Mouse (Mus musculus) neural tube, embryonic 12.5 days (tissue): Measurements from ENCODE around the gene St3gal3. TPM values are rescaled to one million over a fixed set of nuclear protein-coding genes. Genes with fewer than 3 reads are reported as not detected.

Experiments used
- ATAC-seq: fragments of 200-750 bp; cut with Nextera tagmentation; 2 replicates; pipeline ENCODE4 v1.8.0; 2017; ENCODE audit warnings: low read depth, mild to moderate bottlenecking, moderate TSS enrichment, moderate library complexity; ENCODE audit not compliant: low FRiP score
- H3K27ac ChIP-seq: fragments of 300-500 bp; sonication (generic); 2 replicates; pipeline ENCODE4 v1.5.1; 2016
- H3K27me3 ChIP-seq: fragments of 300-500 bp; sonication (generic); replicated peaks from 2 replicates; pipeline ENCODE4 v1.6.1; 2016; ENCODE audit warnings: mild to moderate bottlenecking
- H3K36me3 ChIP-seq: fragments of 300-500 bp; sonication (generic); 2 replicates; pipeline ENCODE4 v1.6.1; 2016; ENCODE audit warnings: mild to moderate bottlenecking
- H3K4me1 ChIP-seq: fragments of 300-500 bp; sonication (generic); 2 replicates; pipeline ENCODE4 v1.6.1; 2016
- H3K4me2 ChIP-seq: fragments of 300-500 bp; sonication (generic); replicated peaks from 2 replicates; pipeline ENCODE4 v1.6.1; 2016; ENCODE audit warnings: mild to moderate bottlenecking
- H3K4me3 ChIP-seq: fragments of 300-500 bp; sonication (generic); 2 replicates; pipeline ENCODE4 v1.5.1; 2016
- H3K9ac ChIP-seq: fragments of 300-500 bp; sonication (generic); 2 replicates; pipeline ENCODE4 v1.6.1; 2016; ENCODE audit warnings: mild to moderate bottlenecking
- H3K9me3 ChIP-seq: fragments of 300-500 bp; sonication (generic); 2 replicates; pipeline ENCODE4 v1.6.1; 2016; ENCODE audit warnings: mild to moderate bottlenecking
- WGBS: fragments of 180-500 bp; shearing (Covaris S2); methylation state at CpG from one replicate; pipeline ENCODE4 v1.1.7; 2016; 5-methylcytosine and 5-hydroxymethylcytosine counted together
- polyA plus RNA-seq: library from polyadenylated mRNA; unstranded; fragments of >200 nt; fragmentation: Nextera tagmentation; extraction: Ambion mirVana; gene quantifications from 2 replicates; pipeline ENCODE4 v1.2.1, GENCODE M21; 2016

The St3gal3 gene
- polyA plus RNA-seq, 1 experiment from 2014 or later = 9.4 TPM

- no peak overlapping the region for H3K4me3 ChIP-seq
- no peak for ATAC-seq
- no peaks in the 10 kb centered on the region for H3K9me3 ChIP-seq
- H3K9ac ChIP-seq = no peak overlapping the region
- H3K27me3 ChIP-seq = no peaks in the 10 kb centered on the region
- 93% methylated on average over 7 of the region's 7 CpGs for WGBS
- H3K27ac ChIP-seq = no peak overlapping the region
- H3K4me1 ChIP-seq = no peaks in the 10 kb centered on the region
- no peak overlapping the region for H3K4me2 ChIP-seq
- H3K36me3 ChIP-seq = peaks cover 99% of the 10 kb centered on the region
These were observed 16.1 kb upstream of the St3gal3 start for GRCm38 (mm10) chr4:118150804-118151203.

- WGBS = 91% methylated on average over 14 of the region's 14 CpGs
- Histone ChIP-seq H3K27ac (no peak overlapping the region), H3K9ac (no peak overlapping the region), H3K4me2 (no peak overlapping the region), H3K4me1 (no peaks in the 10 kb centered on the region), H3K9me3 (no peaks in the 10 kb centered on the region), H3K36me3 (peaks cover 99% of the 10 kb centered on the region), H3K4me3 (no peak overlapping the region), H3K27me3 (no peaks in the 10 kb centered on the region)
- no peak for ATAC-seq
These were observed 15.4 kb upstream of the St3gal3 start for GRCm38 (mm10) chr4:118149956-118150680.

DNA sequence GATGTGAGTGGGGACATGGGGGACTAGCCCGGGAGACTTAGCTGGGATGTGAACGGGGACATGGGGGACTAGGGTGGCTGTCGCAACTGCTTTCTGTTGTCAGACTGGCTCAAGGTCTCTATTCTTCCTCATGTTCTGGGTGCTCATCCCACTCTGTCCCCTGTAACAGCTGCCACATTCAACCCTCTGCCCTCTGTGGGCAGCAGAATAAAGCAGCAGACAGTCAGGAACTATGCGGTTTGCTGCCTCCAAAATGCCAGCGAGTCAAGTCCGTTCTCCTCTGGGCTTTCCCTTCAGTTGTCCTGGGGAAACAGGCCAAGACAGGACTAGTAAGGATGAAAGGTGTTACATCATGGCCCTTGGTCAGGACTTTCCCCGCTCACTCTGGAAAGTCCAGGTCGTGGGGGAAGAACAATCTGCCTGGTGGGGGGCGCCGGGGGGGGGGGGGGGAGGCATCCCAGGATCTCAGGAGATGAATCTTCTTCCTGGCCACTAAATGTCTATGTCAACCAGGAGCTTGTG, 14.4 kb upstream of the St3gal3 start:
- no peaks in the 10 kb centered on the region for H3K9me3 ChIP-seq
- ATAC-seq = no peak
- no peaks in the 10 kb centered on the region for H3K27me3 ChIP-seq
- H3K9ac ChIP-seq = no peak overlapping the region
- no peak overlapping the region for H3K4me2 ChIP-seq
- WGBS = 93% methylated on average over 10 of the region's 10 CpGs
- no peak overlapping the region for H3K4me3 ChIP-seq
- H3K4me1 ChIP-seq = no peaks in the 10 kb centered on the region
- no peak overlapping the region for H3K27ac ChIP-seq
- peaks cover 99% of the 10 kb centered on the region for H3K36me3 ChIP-seq

DNA sequence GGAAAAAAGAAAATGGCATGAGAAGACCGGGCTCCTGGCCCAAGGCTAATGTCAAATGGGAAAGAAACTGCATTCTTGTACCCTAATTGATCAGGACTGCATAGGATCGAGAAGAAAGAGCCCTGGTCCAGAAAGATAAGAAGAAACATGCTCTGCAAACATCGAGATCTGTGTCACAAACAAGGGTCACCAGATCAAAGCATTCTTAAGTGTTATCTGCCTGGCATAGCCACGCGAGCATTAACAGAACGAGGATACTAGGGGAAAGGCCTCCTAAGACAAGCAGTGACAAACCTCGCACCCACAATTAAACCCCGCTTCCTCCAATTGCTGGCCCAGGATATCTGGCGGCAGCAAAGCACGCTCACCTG, 13.6 kb upstream of the St3gal3 start:
- no peaks in the 10 kb centered on the region for H3K9me3 ChIP-seq
- ATAC-seq = no peak
- no peaks in the 10 kb centered on the region for H3K27me3 ChIP-seq
- H3K4me2 ChIP-seq = no peak overlapping the region
- no peaks in the 10 kb centered on the region for H3K4me1 ChIP-seq
- H3K4me3 ChIP-seq = no peak overlapping the region
- H3K36me3 ChIP-seq = peaks cover 99% of the 10 kb centered on the region
- H3K9ac ChIP-seq = no peak overlapping the region
- 88% methylated on average over 10 of the region's 10 CpGs for WGBS
- no peak overlapping the region for H3K27ac ChIP-seq

DNA sequence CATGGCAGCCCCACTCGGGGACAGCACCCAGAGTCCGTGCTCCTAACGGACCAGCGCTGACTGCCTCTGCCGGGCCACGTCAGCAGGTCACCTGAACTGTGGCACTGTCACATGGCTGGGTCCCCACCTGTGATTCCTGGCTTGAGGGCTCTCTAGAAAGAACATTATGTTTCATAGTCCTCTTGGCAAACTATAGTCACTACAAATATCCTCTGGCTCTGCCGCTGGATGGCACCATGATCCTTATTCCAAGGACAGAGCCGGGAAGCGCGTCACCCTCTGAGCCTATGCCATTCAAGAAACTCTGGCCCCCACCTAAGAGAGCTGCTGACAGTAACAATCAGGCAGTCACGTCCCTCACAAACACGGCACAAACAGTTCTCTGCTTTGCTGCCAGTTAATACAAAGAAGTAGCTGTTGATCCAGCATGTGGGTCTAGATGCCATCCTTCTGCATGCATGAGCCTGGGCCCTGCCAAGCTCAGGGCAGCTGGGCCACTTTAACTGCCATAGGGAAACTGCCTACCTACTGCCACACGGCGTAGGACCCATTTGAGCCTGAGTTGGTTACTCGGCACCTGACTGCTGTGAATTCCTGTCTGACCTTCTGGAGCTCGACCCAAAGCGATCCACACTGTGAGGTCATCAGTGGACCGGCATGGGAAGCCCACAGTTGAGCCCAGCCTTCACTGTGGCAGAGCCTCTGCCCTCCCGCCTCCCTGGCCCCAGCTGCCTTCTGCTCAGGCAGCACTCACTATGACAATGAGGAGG, 13.0 kb upstream of the St3gal3 start:
- Histone ChIP-seq H3K36me3 (peaks cover 99% of the 10 kb centered on the region), H3K9me3 (no peaks in the 10 kb centered on the region), H3K4me2 (no peak overlapping the region), H3K27ac (no peak overlapping the region), H3K4me1 (no peaks in the 10 kb centered on the region), H3K4me3 (no peak overlapping the region), H3K27me3 (no peaks in the 10 kb centered on the region), H3K9ac (no peak overlapping the region)
- no peak for ATAC-seq
- 92% methylated on average over 19 of the region's 19 CpGs for WGBS

- Histone ChIP-seq H3K36me3 (peaks cover 99% of the 10 kb centered on the region), H3K4me3 (no peak overlapping the region), H3K4me1 (no peaks in the 10 kb centered on the region), H3K4me2 (no peak overlapping the region), H3K9ac (no peak overlapping the region), H3K27ac (no peak overlapping the region), H3K27me3 (no peaks in the 10 kb centered on the region), H3K9me3 (no peaks in the 10 kb centered on the region)
- 86% methylated on average over 10 of the region's 10 CpGs for WGBS
- ATAC-seq = no peak; the same call in 1 of the 2 replicates
These were observed 12.4 kb upstream of the St3gal3 start for GRCm38 (mm10) chr4:118147090-118147489.

GRCm38 (mm10) chr4:118144324-118144723, 9.6 kb upstream of the St3gal3 start:
- Histone ChIP-seq H3K9me3 (no peaks in the 10 kb centered on the region), H3K27me3 (no peaks in the 10 kb centered on the region), H3K4me3 (no peak overlapping the region), H3K27ac (no peak overlapping the region), H3K36me3 (peaks cover 97% of the 10 kb centered on the region), H3K4me2 (no peak overlapping the region), H3K4me1 (no peaks in the 10 kb centered on the region), H3K9ac (no peak overlapping the region)
- 90% methylated on average over 9 of the region's 9 CpGs for WGBS
- ATAC-seq = no peak

GRCm38 (mm10) chr4:118143679-118144078, 9.0 kb upstream of the St3gal3 start:
- H3K9ac ChIP-seq = no peak overlapping the region
- no peaks in the 10 kb centered on the region for H3K4me1 ChIP-seq
- no peak overlapping the region for H3K4me2 ChIP-seq
- no peaks in the 10 kb centered on the region for H3K9me3 ChIP-seq
- peaks cover 97% of the 10 kb centered on the region for H3K36me3 ChIP-seq
- H3K27me3 ChIP-seq = no peaks in the 10 kb centered on the region
- WGBS = 90% methylated on average over 7 of the region's 7 CpGs
- H3K4me3 ChIP-seq = no peak overlapping the region
- ATAC-seq = no peak
- H3K27ac ChIP-seq = no peak overlapping the region

DNA sequence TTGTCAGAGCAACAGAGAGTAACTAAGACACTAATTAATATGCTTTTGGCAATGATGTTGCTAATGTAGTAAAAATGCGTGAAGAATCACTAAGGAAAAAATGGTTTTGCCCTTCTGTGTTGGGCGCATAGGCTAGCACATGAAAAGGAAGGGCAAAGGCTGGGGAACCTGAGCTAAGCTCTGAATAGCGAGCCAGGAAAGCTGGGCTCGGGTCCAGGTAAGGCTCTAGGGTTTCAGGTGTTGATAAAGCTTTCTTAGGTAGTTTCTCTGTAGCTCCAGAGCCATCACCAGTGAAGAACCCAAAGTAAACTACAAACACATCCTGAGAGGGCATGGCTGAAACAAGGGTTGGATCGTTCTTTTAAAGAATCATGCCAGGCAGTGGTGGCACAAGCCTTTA, 6.8 kb upstream of the St3gal3 start:
- H3K36me3 ChIP-seq = peaks cover 97% of the 10 kb centered on the region
- H3K4me1 ChIP-seq = no peaks in the 10 kb centered on the region
- no peak overlapping the region for H3K4me2 ChIP-seq
- H3K9ac ChIP-seq = no peak overlapping the region
- no peaks in the 10 kb centered on the region for H3K9me3 ChIP-seq
- 94% methylated on average over 5 of the region's 5 CpGs for WGBS
- no peak overlapping the region for H3K27ac ChIP-seq
- no peak overlapping the region for H3K4me3 ChIP-seq
- H3K27me3 ChIP-seq = no peaks in the 10 kb centered on the region
- ATAC-seq = no peak

DNA sequence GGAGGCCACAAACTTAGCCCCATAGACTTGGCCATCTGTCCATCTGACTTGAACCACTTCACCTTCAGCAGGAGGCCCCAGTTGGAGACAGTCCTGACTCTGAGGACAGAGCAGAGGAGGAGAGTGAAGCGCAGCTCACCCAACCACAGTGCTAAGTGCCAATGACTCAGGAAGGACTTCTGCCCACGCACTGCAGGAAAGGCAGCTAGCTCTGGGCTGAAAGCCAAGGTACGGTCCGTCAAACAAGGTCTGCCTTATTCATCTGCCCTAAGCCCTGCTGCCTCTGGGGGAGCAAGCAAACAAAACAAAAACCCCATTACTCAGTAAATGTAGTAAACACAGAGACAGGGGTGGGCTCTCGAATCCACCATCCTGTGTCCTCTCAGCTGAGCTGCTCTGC, 4.2 kb upstream of the St3gal3 start:
- H3K27ac ChIP-seq = no peak overlapping the region
- ATAC-seq = no peak
- peaks cover 9% of the 10 kb centered on the region for H3K4me1 ChIP-seq
- H3K9ac ChIP-seq = no peak overlapping the region
- no peak overlapping the region for H3K4me3 ChIP-seq
- WGBS = 85% methylated on average over 5 of the region's 5 CpGs
- H3K27me3 ChIP-seq = no peaks in the 10 kb centered on the region
- no peaks in the 10 kb centered on the region for H3K9me3 ChIP-seq
- no peak overlapping the region for H3K4me2 ChIP-seq
- H3K36me3 ChIP-seq = peaks cover 74% of the 10 kb centered on the region

DNA sequence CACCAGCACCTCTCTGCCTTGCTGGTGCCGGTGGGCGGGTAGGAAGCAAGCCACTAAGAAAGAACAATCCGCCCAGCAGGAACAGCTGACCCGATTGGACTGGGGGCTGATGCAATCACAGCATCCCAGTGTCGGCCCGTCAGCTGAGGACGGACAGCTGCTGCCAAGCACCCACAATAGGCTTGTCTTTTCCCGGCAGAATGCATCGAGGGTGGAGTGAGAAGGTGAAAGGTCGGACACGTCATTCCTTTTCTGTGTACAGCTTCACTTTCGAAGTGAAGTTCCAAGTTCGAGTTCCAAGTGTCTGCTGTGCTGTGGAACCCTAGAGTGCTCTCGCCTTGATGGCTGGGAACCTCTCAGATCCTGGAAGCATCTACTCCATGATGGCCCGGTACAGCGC, 3.1 kb upstream of the St3gal3 start:
- peaks cover 64% of the 10 kb centered on the region for H3K36me3 ChIP-seq
- H3K27ac ChIP-seq = no peak overlapping the region
- WGBS = 87% methylated on average over 16 of the region's 16 CpGs
- H3K9me3 ChIP-seq = no peaks in the 10 kb centered on the region
- H3K4me3 ChIP-seq = no peak overlapping the region
- no peak for ATAC-seq
- H3K27me3 ChIP-seq = no peaks in the 10 kb centered on the region
- H3K4me2 ChIP-seq = no peak overlapping the region
- H3K9ac ChIP-seq = no peak overlapping the region
- H3K4me1 ChIP-seq = peaks cover 12% of the 10 kb centered on the region

- H3K4me3 ChIP-seq = no peak overlapping the region
- WGBS = 94% methylated on average over 10 of the region's 10 CpGs
- ATAC-seq = no peak
- H3K27me3 ChIP-seq = no peaks in the 10 kb centered on the region
- H3K9ac ChIP-seq = no peak overlapping the region
- H3K9me3 ChIP-seq = no peaks in the 10 kb centered on the region
- peaks cover 59% of the 10 kb centered on the region for H3K36me3 ChIP-seq
- peaks cover 12% of the 10 kb centered on the region for H3K4me1 ChIP-seq
- no peak overlapping the region for H3K4me2 ChIP-seq
- H3K27ac ChIP-seq = no peak overlapping the region
These were observed 2.6 kb upstream of the St3gal3 start for GRCm38 (mm10) chr4:118137311-118137710.
